Mouse (Mus musculus) erythroid progenitor cell, adult 5-6 weeks (primary cell): ENCODE measurements around the gene Nme7. TPM values are rescaled to one million over a fixed set of nuclear protein-coding genes. Genes with fewer than 3 reads are reported as not detected.

Experiments
- ATAC-seq: replicated peaks from 2 replicates; pipeline ENCODE4 v1.8.0; 2016; ENCODE audit warnings: moderate number of reproducible peaks, mild to moderate bottlenecking, moderate TSS enrichment, inconsistent platforms; ENCODE audit not compliant: poor library complexity, low FRiP score, severe bottlenecking
- total RNA-seq, 2 experiments: library from RNA; stranded (forward) in 1 of 2; stranded (reverse) in 1 of 2; fragments of 150-400 nt in 1 of 2; fragments of 186-747, 209-891 nt in 1 of 2; gene quantifications; 2 replicates each; pipeline versions ENCODE4 v1.2.3 to v1.2.4; 2015 to 2017; ENCODE audit warnings: low replicate concordance in 2 of 2

Nme7 gene
- total RNA-seq, 2 experiments from 2014 or later: 3.8 to 5.3 TPM

DNA sequence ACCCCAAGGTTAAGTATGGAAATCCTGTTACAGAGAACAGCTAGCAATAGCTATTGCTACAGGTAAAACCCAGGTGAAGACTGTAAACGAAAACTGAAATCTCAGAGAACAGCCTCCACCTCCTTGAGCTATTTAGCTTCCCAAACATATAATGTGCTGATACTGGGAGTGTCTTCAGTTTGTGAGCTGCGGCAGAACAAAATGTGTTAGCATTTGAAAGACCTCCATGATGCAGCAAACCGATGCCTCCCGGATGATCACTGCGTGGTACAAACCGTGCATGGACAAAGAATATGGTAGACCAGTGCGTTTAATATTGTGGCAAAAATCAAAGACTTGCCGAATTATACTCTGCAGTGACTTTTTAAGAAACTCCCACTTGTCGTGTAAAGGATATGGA lies 71.7 kb downstream of the Nme7 start:
- ATAC-seq: no peak

DNA sequence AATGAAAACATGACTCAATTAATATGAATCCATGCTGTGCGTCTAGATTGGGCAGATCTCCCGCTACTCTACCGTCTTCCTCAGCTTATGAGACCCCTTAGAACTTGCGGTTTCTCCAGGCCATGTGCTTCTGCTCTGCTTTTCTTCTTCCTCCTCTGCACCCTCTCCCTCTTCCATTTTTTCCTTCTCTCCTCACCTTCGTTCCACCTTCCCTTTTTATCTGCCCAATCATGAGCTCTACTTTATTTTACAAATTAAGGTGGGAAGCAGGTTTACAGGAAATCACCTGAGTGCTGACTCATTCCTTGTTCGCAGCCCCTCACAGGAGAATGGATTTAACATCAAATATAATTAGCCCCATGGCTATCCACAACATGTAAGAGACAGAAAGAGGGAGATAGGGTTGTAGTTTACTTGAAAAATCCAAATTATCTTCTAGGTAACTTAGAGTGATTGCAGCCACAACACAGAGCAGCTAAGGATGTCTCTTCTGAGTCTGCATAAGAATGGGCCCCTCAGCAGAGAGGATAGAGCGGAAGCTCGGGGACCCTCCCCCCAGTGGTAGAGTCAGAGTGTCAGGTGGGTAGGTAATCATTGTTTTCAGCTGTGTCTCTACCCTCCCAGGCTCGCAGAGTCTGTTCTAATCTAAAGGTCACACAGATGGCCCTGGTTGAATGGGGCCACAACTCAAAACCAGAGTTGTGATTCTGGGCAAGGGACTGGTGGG lies 73.0 kb downstream of the Nme7 start:
- no peak for ATAC-seq

GRCm38 (mm10) chr1:164383621-164384020 lies 79.7 kb downstream of the Nme7 start:
- no peak for ATAC-seq

DNA sequence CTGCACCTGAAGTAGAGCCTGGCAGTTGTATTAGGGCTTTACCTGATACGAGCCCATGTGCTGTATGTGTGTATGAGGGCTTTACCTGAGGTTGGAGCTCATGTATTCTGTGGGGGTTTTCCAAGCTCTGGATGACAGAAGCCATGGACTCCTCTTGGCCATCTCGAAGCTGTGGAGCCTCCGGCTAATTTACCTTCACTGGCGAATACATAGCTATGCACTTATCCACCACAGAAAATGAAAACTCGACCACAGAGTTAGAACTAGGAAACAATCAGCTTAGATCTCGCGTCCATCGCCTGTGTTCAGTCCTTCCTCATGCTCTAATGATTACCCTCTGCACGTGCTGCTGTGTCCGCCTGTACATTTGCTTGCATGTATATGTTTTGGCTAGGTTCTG lies 80.4 kb downstream of the Nme7 start:
- no peak for ATAC-seq

DNA sequence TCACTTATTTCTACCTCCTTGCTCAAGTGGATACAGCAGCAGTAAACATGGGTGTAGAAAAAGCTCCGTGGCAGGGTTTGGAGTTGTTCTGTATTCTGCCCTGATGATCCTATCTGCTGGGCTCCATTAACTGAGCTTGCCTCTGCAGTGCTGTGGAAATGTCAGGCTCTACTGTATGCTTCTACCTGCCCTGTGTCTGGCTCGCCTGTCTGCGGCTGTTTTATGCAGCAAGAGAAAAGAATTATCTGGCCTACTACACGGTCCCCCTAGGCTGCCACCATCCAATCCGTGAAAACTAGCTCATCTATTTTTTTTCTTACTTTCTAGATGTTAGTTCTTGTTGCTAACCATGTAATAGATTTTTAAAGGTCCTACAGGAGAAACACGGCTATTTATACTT lies 81.1 kb downstream of the Nme7 start:
- no peak for ATAC-seq

DNA sequence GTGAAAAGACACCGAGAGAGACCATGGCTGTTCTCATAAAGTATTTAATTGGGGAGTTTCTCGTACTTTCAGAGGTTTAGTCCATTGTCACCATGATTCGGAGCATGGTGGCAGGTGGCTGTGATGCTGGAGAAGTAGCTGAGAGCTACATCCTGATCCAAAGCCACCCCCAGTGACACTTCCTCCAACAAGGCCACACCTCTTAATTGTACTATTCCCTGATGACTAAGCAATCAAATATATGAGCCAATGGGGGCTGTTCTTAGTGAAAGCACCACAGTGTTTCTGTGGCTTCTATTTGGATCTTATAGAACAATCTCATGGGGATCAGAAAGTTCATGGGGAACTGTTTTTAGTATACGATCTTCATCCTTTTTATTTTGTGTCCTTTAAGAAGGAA lies 85.8 kb downstream of the Nme7 start:
- ATAC-seq: no peak

DNA sequence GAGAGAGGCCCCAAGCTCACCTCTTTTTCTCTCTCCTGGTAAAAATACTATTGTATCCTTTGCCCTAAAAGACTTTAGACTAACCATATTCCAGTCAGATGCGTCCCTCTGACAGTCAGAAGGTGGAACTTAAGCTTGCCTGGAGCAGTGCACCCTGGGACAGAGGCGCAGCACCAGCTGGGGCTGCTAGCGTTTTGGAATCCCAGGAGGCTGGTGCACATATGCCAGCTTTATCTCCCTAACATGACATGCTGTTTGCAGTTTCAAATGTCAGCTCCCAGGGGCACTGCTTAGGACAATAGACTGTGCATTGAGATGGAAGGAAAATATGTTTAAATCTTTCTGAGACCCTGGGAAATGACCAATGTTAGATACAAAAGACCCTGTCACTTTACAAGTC lies 88.3 kb downstream of the Nme7 start:
- no peak for ATAC-seq

GRCm38 (mm10) chr1:164395131-164395780 lies 91.3 kb downstream of the Nme7 start:
- ATAC-seq: no peak

DNA sequence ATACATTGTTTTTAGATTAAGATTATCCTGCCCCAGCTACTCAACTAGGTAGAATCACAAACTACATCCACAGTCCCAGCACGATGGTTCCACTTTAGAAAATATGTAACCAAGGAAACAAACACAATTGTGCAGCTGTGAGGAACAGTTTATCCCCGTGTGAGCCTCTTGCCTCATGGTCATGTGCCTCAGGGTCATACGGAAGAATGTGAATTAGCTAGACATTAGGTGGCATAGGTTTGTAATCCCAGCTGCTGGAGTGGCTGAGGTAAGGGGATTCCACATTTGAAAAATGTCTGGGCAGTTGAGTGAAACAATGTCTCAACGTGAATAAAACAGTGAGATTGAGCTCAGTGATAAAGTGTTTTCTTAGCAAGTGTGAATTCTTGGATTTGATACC lies 93.8 kb downstream of the Nme7 start:
- no peak for ATAC-seq

DNA sequence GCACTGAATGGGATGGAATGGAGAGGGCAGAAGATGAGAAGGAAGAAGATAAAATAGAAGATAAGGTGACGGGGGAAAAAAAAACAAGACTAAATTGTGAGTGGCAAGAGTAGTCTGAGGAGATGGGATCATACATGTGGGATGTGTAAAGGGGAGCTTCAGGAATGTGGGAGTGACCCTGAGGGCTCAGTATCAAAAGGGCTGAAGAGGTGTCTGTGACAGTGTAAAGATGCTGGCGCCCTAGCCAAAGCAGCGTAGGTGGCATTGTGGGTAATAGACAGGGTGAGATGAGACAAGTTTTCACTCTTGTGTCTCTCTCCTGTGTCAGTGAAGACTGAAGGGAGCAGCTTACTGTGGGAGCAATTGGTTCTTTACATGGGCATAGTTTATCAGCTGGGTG lies 95.7 kb downstream of the Nme7 start:
- ATAC-seq: no peak

DNA sequence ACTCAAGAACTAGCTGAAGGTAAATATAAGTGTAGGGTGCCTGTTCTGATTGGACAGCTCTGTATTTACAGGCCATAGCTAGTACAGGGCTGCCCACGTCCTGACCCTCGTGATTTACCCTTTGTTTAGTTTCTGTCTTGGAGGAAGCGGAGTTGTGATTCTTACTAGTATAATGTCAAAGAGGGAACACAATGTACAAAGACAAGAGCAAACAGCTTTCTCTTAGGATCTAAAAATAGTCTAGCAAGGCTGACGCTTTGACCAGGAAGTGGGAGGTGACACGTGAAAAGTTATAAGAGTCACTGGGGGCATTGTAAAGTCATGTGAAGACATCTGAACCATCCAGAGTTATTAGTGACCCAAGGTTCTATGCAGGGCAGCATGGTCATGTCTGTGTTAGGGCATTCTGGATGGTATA lies 101.5 kb downstream of the Nme7 start:
- ATAC-seq: no peak

GRCm38 (mm10) chr1:164406506-164406905 lies 102.6 kb downstream of the Nme7 start:
- ATAC-seq: no peak

- ATAC-seq: no peak
Observed at GRCm38 (mm10) chr1:164408655-164409054, 104.7 kb downstream of the Nme7 start.

GRCm38 (mm10) chr1:164411306-164411705 lies 107.4 kb downstream of the Nme7 start:
- ATAC-seq: no peak

DNA sequence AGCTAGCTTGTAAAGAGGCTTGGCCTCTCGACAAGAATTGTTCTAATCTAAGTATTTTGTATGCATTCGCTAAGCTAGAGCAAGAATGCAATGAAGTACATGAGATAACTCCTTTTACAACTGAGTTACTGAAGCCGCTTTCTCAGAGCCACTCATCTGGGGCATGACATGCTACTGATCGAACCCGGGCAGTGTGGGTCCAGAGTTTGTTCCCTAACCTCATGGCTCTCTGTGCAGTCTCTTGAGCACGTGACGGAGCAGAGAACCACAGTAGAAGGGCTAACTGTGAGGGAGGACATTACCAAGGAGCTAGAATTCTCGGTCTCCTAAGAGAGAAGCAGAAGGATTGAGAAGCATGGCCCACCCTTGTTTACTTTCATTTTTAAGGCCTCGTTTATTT lies 109.0 kb downstream of the Nme7 start:
- no peak for ATAC-seq

- no peak for ATAC-seq
Observed at GRCm38 (mm10) chr1:164413608-164414007, 109.7 kb downstream of the Nme7 start.

DNA sequence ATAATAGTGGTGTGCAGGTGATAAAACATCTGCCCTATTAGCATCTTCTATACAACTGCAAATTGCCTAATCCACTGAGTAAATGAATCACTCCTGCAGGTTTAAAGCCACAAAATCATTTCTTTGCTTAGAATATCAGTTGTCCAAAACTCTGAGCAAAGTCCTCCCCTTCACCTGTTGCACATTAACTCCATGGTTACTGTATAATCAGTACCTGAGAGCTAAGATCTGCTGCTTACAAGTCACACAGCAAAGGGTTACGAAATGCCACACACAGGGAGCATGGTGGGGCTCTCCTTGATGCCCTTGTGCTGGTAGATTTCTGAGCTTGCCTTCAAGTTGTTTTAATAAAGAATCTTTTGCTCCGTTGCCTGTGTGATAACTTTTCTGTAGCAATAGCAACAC lies 111.4 kb downstream of the Nme7 start:
- ATAC-seq: no peak

DNA sequence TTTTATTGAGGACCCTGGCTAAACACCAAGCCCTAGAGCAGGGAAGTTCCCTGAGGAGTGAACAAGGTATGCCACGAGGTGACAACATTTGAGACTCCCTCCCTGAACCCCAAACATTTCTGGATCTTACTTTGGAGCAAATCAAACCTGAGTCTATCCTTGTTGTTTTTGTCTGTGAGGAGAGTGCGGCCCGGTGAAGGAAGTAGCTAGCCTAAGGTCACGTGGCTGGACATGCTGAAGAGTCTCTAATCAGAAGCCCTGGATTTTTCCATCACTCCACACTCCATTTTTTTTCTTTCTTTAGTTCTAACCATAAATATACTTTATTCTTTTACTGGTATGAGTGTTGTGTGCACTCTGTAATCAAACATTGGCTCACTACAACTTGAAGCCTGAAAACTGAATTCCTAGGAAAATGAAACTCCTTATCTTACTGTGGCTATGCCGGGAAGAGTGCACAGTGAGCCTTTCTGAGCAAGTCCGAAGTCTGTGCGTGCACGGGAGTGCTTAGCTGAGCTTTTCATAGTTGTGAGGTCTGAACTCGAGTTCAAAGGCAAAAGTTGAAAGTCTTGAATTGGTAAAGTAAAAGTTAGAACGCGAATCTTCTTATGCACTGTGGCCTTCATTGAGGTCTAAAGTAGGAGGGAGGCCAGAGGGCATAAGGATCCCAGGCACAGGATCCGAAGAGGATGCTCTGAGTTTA lies 112.9 kb downstream of the Nme7 start:
- ATAC-seq: no peak

DNA sequence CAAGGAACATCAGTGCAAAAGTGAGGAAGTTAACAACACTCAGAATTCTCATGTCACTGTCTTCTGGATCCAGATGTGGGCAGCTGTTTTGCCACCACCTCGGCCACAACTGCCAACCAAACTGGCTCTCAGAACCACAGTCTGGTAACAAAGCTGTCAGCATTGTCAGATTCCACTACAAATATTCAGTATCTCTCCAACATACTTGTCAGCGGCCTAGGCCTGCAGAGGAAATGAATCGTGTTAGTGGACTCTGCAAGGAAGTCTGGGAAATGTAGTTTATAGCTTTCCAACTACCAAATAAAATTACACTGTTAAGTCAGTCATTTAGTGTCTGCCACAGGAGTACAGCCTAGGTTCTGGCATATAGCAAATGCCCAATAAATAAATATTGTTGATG lies 113.7 kb downstream of the Nme7 start:
- ATAC-seq: no peak

- no peak for ATAC-seq
Observed at GRCm38 (mm10) chr1:164418320-164418719, 114.4 kb downstream of the Nme7 start.

DNA sequence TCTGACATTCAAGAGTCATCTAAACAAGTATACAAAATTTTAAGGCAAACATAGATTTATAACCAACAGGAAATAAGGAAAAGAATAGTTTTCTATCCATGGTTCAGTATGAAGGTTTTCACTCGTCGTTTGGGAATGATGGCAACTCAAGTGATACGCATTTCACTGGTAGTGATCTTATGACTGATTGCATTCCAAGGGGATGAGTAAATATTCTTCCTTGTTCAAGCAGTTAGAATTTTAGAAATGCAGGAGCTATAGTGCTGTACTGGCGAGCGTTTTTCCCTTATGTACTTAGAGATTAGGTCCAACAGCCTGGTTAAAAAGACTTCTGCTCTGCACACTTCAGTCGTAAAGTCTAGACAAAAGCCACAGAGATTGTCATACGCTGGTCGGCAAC lies 115.5 kb downstream of the Nme7 start:
- ATAC-seq: no peak
